Mouse (Mus musculus): ENCODE data around the gene Mief1.

Mief1 gene

DNA sequence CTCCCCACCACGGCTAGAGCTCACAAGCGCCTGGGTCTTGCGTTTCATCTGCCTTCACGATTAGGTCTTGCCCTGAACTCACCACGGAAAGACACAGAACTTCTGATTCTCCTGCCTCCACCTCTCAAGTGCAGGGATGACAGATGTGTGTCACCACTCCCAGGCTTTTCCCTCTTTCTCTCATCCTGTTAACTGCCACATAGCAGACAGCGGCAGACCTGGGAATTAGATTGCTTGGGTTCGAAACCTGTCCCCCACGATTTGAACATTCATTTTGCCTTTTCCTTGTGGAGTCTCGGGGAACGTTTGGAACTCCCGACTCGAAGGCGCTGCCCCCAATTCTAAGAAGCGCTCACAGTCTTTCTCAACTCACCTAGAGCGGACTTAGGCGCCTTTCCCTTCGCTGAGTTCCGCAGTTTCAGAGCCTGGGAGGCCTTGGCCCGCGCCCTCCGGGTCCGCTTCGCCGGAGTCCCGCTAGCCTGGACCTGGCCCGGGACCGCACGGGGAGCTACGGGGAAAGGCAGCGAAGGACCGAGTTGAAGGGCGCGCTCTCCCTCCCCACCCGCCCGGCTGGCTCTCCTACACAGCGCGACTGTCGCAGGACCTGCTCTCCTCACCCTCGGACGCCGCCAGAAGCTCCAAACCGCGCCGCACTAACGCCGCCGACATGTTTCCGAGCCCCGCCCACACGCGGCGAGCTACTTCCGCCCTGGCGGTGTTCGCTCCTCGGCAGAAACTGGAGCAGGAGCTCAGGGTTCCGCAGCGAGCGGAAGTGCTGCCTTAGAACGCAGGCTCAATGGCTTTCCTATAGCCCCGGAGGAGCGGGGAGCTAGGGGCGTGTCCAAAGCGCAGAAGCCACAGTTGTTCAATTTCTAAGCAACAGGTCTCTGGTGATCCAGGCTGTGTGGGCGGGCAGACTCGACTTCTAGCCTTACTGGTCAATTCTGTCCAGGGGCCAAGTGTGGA, 30.1 kb downstream of the Mief1 start, which contains the start of gene Rps19bp1:
Gene Rps19bp1 (minus strand): TSS at position 706 of the 966 bp plus-strand sequence.
- DNase-seq: peak; percentile 96

DNA sequence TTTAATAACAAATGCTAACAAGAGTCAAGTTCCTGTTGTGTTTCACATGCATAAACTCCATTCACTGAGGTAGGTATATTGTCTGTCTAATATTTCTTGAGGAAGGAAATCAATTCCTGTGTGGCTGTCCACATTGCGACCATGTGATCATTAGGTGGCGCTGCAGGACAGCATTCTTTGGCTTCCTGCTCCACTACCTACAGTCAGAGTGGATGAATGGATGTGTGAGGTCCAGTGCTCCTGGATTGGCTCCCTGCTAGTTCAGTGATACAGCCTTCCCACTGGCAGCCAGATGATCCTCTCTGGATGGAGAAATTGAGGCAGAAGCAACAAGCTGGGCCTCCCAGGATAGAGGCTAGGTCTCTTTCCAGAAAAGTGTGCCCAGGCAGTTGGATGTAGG, 32.5 kb downstream of the Mief1 start:
- DNase-seq: peak; percentile 86

DNA sequence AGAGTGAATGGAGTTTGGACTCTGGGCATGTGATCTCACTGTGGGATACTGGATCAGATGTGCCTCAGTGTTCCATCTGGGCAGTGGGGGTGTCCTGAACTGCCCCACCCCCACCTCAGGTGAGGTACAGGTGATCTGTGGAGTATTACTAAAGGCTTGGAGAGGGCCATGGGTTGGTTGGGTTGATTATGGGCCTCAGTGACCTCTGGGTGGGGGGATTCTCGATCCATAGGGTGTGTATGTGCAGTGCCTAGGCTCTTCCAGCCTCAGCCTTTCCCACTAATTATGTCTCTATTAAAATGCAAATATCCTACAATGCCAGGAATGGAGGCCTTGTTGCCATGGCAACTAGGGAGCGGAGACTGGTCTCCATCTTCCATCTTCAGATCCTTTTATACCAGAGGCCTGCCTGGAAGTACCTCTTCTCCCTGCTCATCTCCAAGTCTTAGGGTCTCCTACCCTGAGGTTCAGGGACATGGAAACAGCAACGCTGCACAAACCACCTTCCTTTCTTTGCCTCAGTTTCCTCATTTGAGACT, 38.1 kb downstream of the Mief1 start:
- no peak for DNase-seq

DNA sequence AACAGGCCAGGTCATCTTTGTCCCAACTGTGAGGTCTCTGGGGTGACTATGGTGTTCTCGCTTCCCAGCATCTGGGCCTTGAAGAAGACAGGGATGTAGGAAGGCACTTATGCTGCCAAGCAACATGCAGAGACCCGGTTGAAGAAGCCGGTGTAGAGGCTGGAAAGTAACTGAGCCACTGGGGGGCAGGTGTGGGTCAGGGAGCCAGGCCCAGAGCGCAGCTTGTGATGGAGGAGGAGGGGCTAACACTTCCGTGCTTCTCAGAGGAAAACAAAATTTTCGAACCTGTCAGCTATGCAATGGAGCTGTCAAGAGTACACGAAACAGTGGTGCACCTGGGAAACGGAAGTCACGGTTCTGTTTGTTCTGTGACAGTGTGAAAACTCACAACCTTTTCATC, 43.3 kb downstream of the Mief1 start:
- DNase-seq: no peak

DNA sequence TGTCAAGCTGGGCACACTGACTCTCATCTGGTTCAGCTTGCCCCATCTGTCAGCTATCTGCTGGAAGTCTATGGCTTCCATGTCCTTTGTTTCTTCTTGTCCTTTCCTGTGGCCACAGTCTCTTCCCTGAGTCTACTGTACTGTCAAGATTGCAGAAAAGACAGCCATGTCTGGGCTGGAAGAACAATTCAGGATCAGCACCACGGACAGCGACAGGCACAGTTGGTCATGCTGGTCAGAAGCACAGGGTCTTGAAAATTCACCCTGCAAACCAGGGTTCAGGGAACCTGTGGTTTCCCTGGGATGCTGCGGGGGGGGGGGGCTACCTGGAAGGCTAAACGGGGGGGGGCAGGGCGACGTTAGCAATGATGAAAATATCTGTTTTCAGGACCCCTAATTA, 43.8 kb downstream of the Mief1 start:
- peak; percentile 82 for DNase-seq

DNA sequence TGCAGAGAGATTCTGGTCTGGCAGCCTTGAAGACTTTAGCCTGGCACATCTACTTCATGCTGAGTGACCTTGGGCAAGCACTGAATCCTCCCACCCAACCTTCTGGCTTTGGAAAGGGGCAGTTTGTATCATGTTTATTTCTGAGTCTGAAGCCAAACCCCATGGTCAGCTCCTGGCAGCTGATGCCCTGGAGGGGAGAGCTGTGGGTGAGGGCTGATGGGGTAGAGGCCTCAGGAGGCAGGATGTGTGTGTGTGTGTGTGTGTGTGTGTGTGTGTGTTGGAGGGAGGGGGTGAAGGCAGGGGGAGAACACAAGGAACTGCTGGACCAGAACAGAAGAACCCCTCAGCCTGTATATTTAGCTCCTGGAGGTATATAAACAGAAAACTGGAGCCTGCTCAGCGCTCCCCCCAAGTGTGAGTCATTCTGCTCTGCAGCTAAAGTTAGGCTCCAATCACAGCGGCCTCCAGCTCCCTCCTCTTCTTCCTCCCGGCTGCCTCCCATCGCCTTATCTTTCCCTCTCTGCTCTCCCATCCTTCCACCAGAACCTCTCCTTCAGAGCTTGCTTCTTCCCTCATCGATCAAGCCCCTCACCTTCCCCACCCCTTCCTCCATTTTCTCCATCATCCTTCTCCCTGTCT, 44.4 kb downstream of the Mief1 start:
- no peak for DNase-seq

DNA sequence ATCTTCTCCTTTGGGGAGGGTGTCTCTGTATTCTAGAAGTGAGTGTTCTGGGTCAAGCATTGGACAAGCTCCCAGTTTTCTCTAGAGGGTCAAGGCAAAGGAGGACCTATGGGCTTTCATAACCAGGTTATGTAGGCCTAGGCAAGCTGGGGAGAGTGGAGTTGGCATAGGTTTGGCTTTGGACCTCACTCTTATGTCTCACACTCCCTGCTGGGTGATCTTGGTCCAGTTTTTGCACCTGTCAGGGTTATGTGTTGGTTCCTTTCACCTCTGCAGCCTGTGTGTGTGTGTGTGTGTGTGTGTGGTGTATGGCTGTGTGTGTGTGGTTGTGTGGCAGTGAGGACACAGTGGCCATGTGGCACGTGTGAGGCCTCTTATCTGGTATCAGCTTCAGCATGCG, 45.2 kb downstream of the Mief1 start:
- no peak for DNase-seq

DNA sequence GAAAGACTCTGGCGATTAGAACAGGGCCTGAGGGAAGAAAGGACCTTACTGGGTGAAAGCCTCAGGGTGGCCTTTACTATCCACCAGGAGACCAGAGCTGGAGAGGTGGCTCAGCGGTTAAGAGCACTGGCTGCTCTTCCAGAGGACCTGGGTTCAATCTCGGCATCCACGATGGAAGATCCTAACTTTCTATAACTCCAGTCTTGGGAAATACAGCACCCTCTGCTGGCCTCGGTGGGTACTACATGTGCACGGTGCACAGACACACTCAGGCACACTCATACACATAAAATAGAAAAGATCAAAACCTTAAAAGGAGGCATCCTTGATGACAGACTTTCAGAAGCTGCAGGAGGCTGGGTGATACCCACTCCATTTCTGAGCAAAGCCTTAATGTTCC, 46.8 kb downstream of the Mief1 start:
- DNase-seq: peak; percentile 53

DNA sequence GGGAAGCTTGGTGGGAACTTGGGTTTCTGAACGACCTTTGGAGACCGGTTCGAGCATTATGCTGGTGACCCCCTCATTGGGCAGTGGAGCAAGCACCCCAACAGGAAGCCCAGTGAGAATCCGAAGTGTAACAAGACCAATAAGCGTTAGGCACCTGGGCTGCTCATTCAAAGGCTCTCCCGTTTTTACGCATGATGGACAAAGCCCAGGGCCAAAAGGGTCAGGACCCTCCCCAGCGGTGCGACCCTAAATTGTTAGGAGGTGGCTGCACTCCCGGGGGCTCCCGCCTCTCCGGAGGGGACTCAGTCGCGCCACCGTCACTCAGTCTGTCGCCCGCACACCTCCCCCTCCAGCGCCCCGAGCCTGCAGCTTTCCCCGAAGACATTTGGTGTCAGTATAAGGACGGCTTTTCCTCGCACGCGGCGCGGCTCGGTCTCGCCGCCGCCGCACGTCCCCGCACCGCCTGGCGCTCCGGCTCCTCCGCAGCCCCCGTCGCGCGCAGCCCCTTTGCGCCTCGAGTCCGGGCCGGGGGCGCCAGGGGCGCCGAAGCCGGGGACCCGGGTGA, 53.1 kb downstream of the Mief1 start, which contains the start of gene Cacna1i:
Gene Cacna1i (plus strand): TSS at position 388 of the 565 bp plus-strand sequence.
- DNase-seq: peak; percentile 44

DNA sequence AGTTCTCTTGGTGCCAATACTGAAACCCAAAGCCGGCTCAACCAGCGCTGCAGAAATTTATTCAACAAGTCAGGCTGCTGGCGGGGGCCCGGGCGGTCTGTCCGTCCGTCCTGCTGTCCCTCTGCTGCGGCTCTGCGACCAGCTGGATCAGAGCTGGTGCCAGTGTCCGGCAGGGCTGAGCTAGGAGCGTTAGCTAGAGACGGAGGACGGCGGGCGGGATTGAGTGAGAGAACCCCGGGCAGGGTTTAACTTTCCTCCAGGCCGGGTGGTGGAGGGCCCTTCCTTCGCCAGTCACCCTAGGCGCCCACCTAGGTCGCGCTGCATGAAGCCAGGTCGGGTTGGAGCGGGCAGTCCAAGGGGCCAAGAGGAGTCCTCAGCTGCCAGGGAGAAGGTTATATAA, 54.2 kb downstream of the Mief1 start:
- DNase-seq: peak; percentile 26

DNA sequence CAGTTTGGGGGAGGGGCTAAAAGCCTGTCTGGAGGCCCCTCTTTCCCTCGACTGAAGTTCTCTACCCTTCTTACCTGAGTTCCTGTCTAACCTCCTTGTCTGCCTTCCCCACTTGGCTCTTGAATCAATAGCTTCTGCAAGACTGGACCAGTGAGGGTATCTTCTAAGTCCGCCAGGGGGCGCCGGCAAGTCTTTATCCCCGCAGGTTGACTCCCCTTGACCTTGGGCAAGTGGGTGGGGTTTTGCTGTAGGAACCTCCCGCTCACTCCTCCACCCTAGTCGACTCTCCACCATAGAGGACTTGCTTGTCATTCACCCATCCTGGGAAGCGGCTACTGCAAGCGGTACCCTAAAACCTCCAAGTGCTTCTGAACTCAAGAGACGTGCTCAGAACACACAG, 55.6 kb downstream of the Mief1 start:
- DNase-seq: peak; percentile 85

DNA sequence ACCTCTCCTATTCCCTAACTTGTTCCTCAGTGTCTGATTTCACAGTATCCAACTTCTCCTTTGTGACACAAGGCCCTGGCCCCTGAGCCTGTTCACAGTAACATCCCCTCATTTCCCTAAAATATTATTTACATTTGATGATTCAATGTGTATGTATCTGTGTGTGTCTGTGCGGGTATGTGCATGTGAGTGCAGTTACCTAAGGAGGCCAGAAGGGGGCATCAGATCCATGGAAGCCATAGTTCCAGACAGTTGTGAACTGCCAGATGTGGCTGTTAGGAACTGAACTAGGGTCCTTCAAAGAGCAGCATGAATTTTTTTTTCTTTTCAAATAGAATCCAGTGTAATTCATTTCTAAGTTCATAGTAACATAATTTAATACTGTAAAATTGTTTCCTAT, 63.3 kb downstream of the Mief1 start:
- no peak for DNase-seq

All from embryo, embryonic 11 days (tissue).